Mouse (Mus musculus) hindbrain, embryonic 12.5 days (tissue): ENCODE measurements at regions not wholly inside any gene's neighbourhood (a gene's known extent, or its start where the extent isn't known, plus 50 kb on each side); places are given as distances from the start of the nearest gene placed in this dataset.
"Not testable (repeated sequence)": the region's sequence is repeated elsewhere in the genome, so short reads cannot be mapped to it uniquely, and the experiment has no call there.

Experiments used
- ATAC-seq: fragments of 200-750 bp; cut with Nextera tagmentation; 2 replicates; pipeline ENCODE4 v1.8.0; 2017; ENCODE audit warnings: moderate TSS enrichment; ENCODE audit not compliant: low FRiP score
- H3K27ac ChIP-seq: fragments of 300-500 bp; sonication (generic); 2 replicates; pipeline ENCODE4 v1.5.1; 2016; ENCODE audit warnings: mild to moderate bottlenecking
- H3K27me3 ChIP-seq: fragments of 300-500 bp; sonication (generic); 2 replicates; pipeline ENCODE4 v1.6.1; 2016; ENCODE audit warnings: mild to moderate bottlenecking
- H3K36me3 ChIP-seq: fragments of 300-500 bp; sonication (generic); 2 replicates; pipeline ENCODE4 v1.6.1; 2016; ENCODE audit warnings: mild to moderate bottlenecking
- H3K4me1 ChIP-seq: fragments of 300-500 bp; sonication (generic); 2 replicates; pipeline ENCODE4 v1.6.1; 2016
- H3K4me2 ChIP-seq: fragments of 300-500 bp; sonication (generic); replicated peaks from 2 replicates; pipeline ENCODE4 v1.6.1; 2016; ENCODE audit warnings: mild to moderate bottlenecking
- H3K4me3 ChIP-seq: fragments of 300-500 bp; sonication (generic); 2 replicates; pipeline ENCODE4 v1.5.1; 2016; ENCODE audit warnings: mild to moderate bottlenecking
- H3K9ac ChIP-seq: fragments of 300-500 bp; sonication (generic); 2 replicates; pipeline ENCODE4 v1.6.1; 2016; ENCODE audit warnings: mild to moderate bottlenecking, moderate library complexity
- H3K9me3 ChIP-seq: fragments of 300-500 bp; sonication (generic); replicated peaks from 2 replicates; pipeline ENCODE4 v1.6.1; 2016; ENCODE audit warnings: mild to moderate bottlenecking
- WGBS: fragments of 180-500 bp; shearing (Covaris S2); methylation state at CpG from one replicate; pipeline ENCODE4 v1.1.7; 2016; 5-methylcytosine and 5-hydroxymethylcytosine counted together

GRCm38 (mm10) chr12:77094999-77095915 lies 133.3 kb upstream of the Max start:
- no peak overlapping the region for H3K4me3 ChIP-seq
- no peaks in the 10 kb centered on the region for H3K27me3 ChIP-seq
- no peak for ATAC-seq
- H3K36me3 ChIP-seq: no peaks in the 10 kb centered on the region
- WGBS: 86% methylated on average over 3 of the region's 3 CpGs
- no peaks in the 10 kb centered on the region for H3K4me1 ChIP-seq
- H3K4me2 ChIP-seq: no peak overlapping the region
- no peak overlapping the region for H3K9ac ChIP-seq
- no peaks in the 10 kb centered on the region for H3K9me3 ChIP-seq
- H3K27ac ChIP-seq: no peak overlapping the region

- Histone ChIP-seq H3K9ac (no peak overlapping the region), H3K4me3 (no peak overlapping the region), H3K27me3 (no peaks in the 10 kb centered on the region), H3K9me3 (no peaks in the 10 kb centered on the region), H3K36me3 (no peaks in the 10 kb centered on the region), H3K4me2 (no peak overlapping the region), H3K27ac (no peak overlapping the region), H3K4me1 (no peaks in the 10 kb centered on the region)
- ATAC-seq: no peak
- WGBS: 90% methylated on average over 7 of the region's 7 CpGs
Observed at GRCm38 (mm10) chr12:77094168-77094567, 132.2 kb upstream of the Max start.

DNA sequence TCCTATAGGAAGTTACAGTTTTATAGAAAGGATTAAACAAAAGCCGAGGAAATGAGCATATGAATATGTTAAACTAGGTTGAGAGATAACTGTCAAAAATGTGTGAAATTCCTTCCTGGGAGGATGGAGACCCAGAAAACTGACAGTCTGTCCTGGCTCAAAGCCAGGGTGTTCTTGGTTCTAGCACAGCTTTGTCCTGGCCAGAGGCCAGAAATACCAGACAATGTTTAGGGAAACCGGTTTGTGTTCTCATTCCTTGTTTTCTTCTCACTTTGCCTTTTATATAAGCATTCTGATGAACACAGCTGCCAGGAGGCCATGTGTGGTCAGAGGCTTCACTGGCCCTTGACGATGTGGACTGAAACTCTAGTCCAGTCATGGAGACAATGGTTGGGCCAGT lies 130.7 kb upstream of the Max start:
- H3K4me2 ChIP-seq: no peak overlapping the region
- no peak overlapping the region for H3K27ac ChIP-seq
- no peaks in the 10 kb centered on the region for H3K4me1 ChIP-seq
- no peak for ATAC-seq
- H3K36me3 ChIP-seq: no peaks in the 10 kb centered on the region
- H3K27me3 ChIP-seq: no peaks in the 10 kb centered on the region
- no peaks in the 10 kb centered on the region for H3K9me3 ChIP-seq
- H3K9ac ChIP-seq: no peak overlapping the region
- WGBS: 71% methylated on average over 3 of the region's 3 CpGs
- no peak overlapping the region for H3K4me3 ChIP-seq

DNA sequence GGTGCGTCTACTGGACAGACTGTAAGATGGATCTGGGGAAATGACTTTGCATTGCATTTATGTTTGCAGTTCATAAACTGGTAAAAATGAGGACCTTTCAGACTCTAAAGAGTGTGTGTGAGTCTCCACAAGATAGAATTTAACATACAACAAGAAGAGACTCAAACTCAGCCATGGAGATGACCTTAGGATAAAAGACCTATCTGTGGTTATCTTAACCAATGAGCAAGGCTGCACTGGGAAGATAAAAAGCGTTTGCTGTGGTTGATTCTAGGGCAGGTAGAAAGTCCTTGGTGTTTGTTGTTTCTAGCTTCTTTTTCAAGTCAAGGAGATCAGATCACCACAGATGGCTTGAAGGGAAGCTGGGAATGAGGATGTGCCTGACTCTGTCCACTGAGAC lies 130.1 kb upstream of the Max start:
- H3K9ac ChIP-seq: no peak overlapping the region
- no peak overlapping the region for H3K4me3 ChIP-seq
- H3K36me3 ChIP-seq: no peaks in the 10 kb centered on the region
- H3K4me2 ChIP-seq: no peak overlapping the region
- no peak overlapping the region for H3K27ac ChIP-seq
- ATAC-seq: no peak
- H3K4me1 ChIP-seq: no peaks in the 10 kb centered on the region
- WGBS: 80% methylated on average over 2 of the region's 2 CpGs
- H3K9me3 ChIP-seq: no peaks in the 10 kb centered on the region
- H3K27me3 ChIP-seq: no peaks in the 10 kb centered on the region

DNA sequence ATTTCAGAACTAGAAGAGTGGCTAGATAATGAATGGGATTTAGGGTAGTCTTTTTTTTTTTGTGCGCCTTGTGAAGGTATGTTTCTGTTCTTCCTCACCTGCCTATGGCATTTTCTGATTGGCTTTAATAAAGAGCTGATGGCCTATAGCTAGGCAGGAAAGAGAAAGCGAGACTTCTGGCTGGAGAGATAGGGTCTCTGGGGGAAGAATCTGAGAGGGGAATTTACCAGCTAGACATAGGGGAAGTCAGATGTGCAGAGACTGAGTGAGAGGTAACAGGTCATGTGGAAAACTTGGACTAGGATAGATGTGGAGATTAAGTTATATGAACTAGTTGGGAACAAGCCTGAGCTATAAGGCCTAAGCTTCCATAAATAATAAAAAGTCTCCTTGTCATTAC lies 129.7 kb upstream of the Max start:
- no peak overlapping the region for H3K9ac ChIP-seq
- H3K36me3 ChIP-seq: no peaks in the 10 kb centered on the region
- H3K27me3 ChIP-seq: no peaks in the 10 kb centered on the region
- no peaks in the 10 kb centered on the region for H3K9me3 ChIP-seq
- 95% methylated on average over 2 of the region's 2 CpGs for WGBS
- no peak overlapping the region for H3K27ac ChIP-seq
- no peak overlapping the region for H3K4me2 ChIP-seq
- H3K4me1 ChIP-seq: no peaks in the 10 kb centered on the region
- no peak for ATAC-seq
- no peak overlapping the region for H3K4me3 ChIP-seq

GRCm38 (mm10) chr12:77090525-77090924 lies 128.5 kb upstream of the Max start:
- no peaks in the 10 kb centered on the region for H3K9me3 ChIP-seq
- no peaks in the 10 kb centered on the region for H3K27me3 ChIP-seq
- no peak overlapping the region for H3K4me3 ChIP-seq
- H3K4me2 ChIP-seq: no peak overlapping the region
- no peaks in the 10 kb centered on the region for H3K4me1 ChIP-seq
- WGBS: 87% methylated on average over 3 of the region's 3 CpGs
- ATAC-seq: no peak
- H3K27ac ChIP-seq: no peak overlapping the region
- H3K36me3 ChIP-seq: no peaks in the 10 kb centered on the region
- H3K9ac ChIP-seq: no peak overlapping the region

- H3K9me3 ChIP-seq: no peaks in the 10 kb centered on the region
- no peak overlapping the region for H3K27ac ChIP-seq
- 84% methylated on average over 6 of the region's 6 CpGs for WGBS
- H3K27me3 ChIP-seq: no peaks in the 10 kb centered on the region
- no peaks in the 10 kb centered on the region for H3K36me3 ChIP-seq
- no peak overlapping the region for H3K4me2 ChIP-seq
- H3K9ac ChIP-seq: no peak overlapping the region
- no peaks in the 10 kb centered on the region for H3K4me1 ChIP-seq
- no peak overlapping the region for H3K4me3 ChIP-seq
- no peak for ATAC-seq
Observed at GRCm38 (mm10) chr12:77089624-77090278, 127.8 kb upstream of the Max start.

DNA sequence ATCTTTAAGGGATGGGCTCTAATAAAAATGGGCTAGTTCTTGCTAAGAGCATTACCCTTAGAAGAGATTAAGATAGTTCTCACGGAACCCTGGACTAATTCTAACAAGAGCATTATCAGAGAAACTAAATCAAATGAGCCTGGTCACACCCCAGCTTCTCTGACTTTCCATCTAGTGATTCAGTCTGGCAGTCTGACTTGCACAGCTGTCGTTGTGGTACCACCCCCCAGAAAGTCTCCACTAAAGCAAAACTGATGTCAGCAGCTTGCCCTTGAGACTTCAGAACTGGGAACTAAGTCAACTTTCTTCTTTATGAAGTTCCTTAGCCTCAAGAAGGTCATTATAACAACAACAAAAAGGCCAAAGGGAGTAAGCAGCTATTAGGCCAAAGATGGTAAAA lies 126.5 kb upstream of the Max start:
- Histone ChIP-seq H3K36me3 (no peaks in the 10 kb centered on the region), H3K9me3 (no peaks in the 10 kb centered on the region), H3K27me3 (no peaks in the 10 kb centered on the region), H3K4me2 (no peak overlapping the region), H3K4me1 (no peaks in the 10 kb centered on the region), H3K4me3 (no peak overlapping the region), H3K27ac (no peak overlapping the region), H3K9ac (no peak overlapping the region)
- 72% methylated on average over 2 of the region's 2 CpGs for WGBS
- no peak for ATAC-seq

GRCm38 (mm10) chr12:77086931-77087330 lies 124.9 kb upstream of the Max start:
- not testable (repeated sequence) for H3K36me3 ChIP-seq, H3K9me3 ChIP-seq, H3K27ac ChIP-seq, H3K4me1 ChIP-seq, H3K27me3 ChIP-seq, H3K4me2 ChIP-seq, ATAC-seq, H3K9ac ChIP-seq, H3K4me3 ChIP-seq
- WGBS: 85% methylated on average over 1 of the region's 1 CpGs

DNA sequence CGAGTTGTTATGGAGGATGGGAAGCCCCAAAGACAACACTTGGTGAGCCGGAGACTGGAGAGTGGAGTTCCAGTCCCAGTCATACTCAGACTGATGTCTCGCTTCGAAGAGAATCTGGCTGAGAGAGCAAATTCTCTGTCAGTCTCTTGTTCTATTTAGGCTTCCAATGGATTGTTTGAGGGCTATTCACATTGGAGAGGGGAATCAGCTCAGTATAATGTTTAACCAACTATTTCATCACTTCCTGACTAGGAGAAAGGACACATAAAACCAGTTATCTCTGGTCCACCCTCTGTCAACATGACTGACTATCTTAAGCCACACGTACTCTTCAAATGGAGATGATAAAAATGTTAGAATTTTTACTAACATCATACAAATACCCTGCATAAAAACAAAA lies 123.9 kb upstream of the Max start:
- no peak overlapping the region for H3K27ac ChIP-seq
- no peak overlapping the region for H3K4me3 ChIP-seq
- no peaks in the 10 kb centered on the region for H3K9me3 ChIP-seq
- H3K4me2 ChIP-seq: no peak overlapping the region
- WGBS: 81% methylated on average over 5 of the region's 5 CpGs
- no peaks in the 10 kb centered on the region for H3K36me3 ChIP-seq
- H3K4me1 ChIP-seq: no peaks in the 10 kb centered on the region
- ATAC-seq: no peak
- H3K27me3 ChIP-seq: no peaks in the 10 kb centered on the region
- no peak overlapping the region for H3K9ac ChIP-seq

GRCm38 (mm10) chr12:77085244-77085643 lies 123.2 kb upstream of the Max start:
- Histone ChIP-seq H3K27ac (no peak overlapping the region), H3K4me2 (no peak overlapping the region), H3K9me3 (no peaks in the 10 kb centered on the region), H3K4me1 (no peaks in the 10 kb centered on the region), H3K27me3 (no peaks in the 10 kb centered on the region), H3K4me3 (no peak overlapping the region), H3K9ac (no peak overlapping the region), H3K36me3 (no peaks in the 10 kb centered on the region)
- WGBS: 90% methylated on average over 7 of the region's 7 CpGs
- ATAC-seq: no peak

DNA sequence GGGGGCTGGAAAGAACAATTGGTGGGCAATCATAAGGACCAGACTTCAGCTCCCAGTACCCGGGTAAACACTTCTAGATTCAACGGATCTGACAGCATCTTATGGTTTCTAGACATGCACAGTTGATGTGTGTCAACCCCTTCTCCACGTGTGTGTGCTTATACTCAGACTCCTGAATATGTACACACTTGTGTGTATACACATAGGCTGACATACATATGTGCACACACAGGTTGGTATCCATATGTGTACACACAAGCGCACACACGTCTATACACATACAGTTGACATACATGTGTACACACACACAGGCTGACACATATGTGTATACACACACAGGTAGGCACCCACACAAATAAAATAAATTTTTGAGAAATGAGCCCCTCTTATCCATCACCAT lies 122.7 kb upstream of the Max start:
- Histone ChIP-seq H3K4me2 (no peak overlapping the region), H3K4me3 (no peak overlapping the region), H3K9ac (no peak overlapping the region), H3K27ac (no peak overlapping the region), H3K36me3 (no peaks in the 10 kb centered on the region), H3K27me3 (no peaks in the 10 kb centered on the region), H3K9me3 (no peaks in the 10 kb centered on the region), H3K4me1 (no peaks in the 10 kb centered on the region)
- WGBS: 87% methylated on average over 5 of the region's 5 CpGs
- no peak for ATAC-seq

- Histone ChIP-seq H3K4me2 (no peak overlapping the region), H3K9ac (no peak overlapping the region), H3K27ac (no peak overlapping the region), H3K27me3 (no peaks in the 10 kb centered on the region), H3K4me1 (no peaks in the 10 kb centered on the region), H3K36me3 (no peaks in the 10 kb centered on the region), H3K4me3 (no peak overlapping the region), H3K9me3 (no peaks in the 10 kb centered on the region)
- ATAC-seq: no peak
- WGBS: 50% methylated on average over 1 of the region's 1 CpGs
Observed at GRCm38 (mm10) chr12:77084343-77084742, 122.3 kb upstream of the Max start.
